In genomic region chrX:13037085-13037484, GRCm38 (mm10) we compare ENCODE assay signal across 21 mouse cellular contexts. TPM values are rescaled to one million over a fixed set of nuclear protein-coding genes. Genes with fewer than 3 reads are reported as not detected.
DNase-seq lines count a peak whose midpoint lies in the region; TF ChIP-seq lines count a peak whose summit lies in the region.
"Had no signal": no experiment of that assay in that cellular context is flagged by ENCODE, and none has a peak within 500 bp of the region (broad histone marks: within the 10 kb centered on the region; RNA-seq: fewer than 3 reads in every experiment).

No protein-coding gene starts in this region.

- 88% methylated on average over 4 of the region's 4 CpGs for WGBS in kidney, adult 2 months

- no peaks in the 10 kb centered on the region for H3K4me1 ChIP-seq in kidney, adult 2 months (ENCODE audit: control insufficient read depth, insufficient read depth, low read length)
- H3K4me1 ChIP-seq: embryonic facial prominence, embryonic 13.5 days; forebrain, embryonic 13.5 days; heart, embryonic 13.5 days; hindbrain, embryonic 15.5 days had no signal

- H3K27me3 ChIP-seq in kidney, adult 2 months (replicated peaks; ENCODE audit: control insufficient read depth, insufficient read depth, low read length) = no peaks in the 10 kb centered on the region
- H3K27me3 ChIP-seq: forebrain, embryonic 13.5 days; Patski had no signal

- peak; percentile 3 for DNase-seq in layer of hippocampus, adult 9-10 months (ENCODE audit: low spot score)
- no peak for DNase-seq in layer of hippocampus, postnatal 25 days (ENCODE audit: extremely low spot score in 1 of 2, low spot score in 1 of 2)
- peak; percentile 82 for DNase-seq in 3T3-L1 (ENCODE audit: low read depth, low spot score)
- peak; percentile 35 for DNase-seq in adipocyte (ENCODE audit: low spot score)
- no peak for DNase-seq in retina, embryonic 14.5 days (ENCODE audit: low spot score)
- DNase-seq in kidney, adult 2 months = no peak
- no peak for DNase-seq in spleen, postnatal 36 days (ENCODE audit: low spot score in 2 of 2)
- DNase-seq: adrenal gland, adult 8-10 months; cerebellum, adult 18-20 months; cerebellum, adult 9-11 months; cerebellum, postnatal 36 days; forebrain, postnatal 0 days; gastrocnemius, postnatal 36 days; heart, adult 11 months; heart, postnatal 36 days had no signal

- no peak for TF ChIP-seq CTCF in kidney, adult 2 months (conservative IDR thresholded peaks at IDR 0.05; ENCODE audit: insufficient read depth, insufficient read length, low read depth, low read length)

- H3K36me3 ChIP-seq in kidney, adult 2 months (ENCODE audit: control insufficient read depth, insufficient read depth, low read length) = no peaks in the 10 kb centered on the region
- H3K36me3 ChIP-seq: embryonic facial prominence, embryonic 13.5 days; G1E; heart, embryonic 13.5 days; hindbrain, embryonic 15.5 days had no signal

- H3K4me3 ChIP-seq in kidney, adult 2 months (ENCODE audit: insufficient read depth, low read depth, low read length) = no peak overlapping the region
- H3K4me3 ChIP-seq: embryonic facial prominence, embryonic 13.5 days; forebrain, embryonic 13.5 days; heart, embryonic 13.5 days; hindbrain, embryonic 15.5 days had no signal

- no peak overlapping the region for H3K27ac ChIP-seq in kidney, adult 2 months (ENCODE audit: insufficient read depth, low read depth, low read length)
- H3K27ac ChIP-seq: embryonic facial prominence, embryonic 13.5 days; forebrain, embryonic 13.5 days; heart, embryonic 13.5 days; hindbrain, embryonic 15.5 days had no signal

- TF ChIP-seq POLR2A in kidney, adult 2 months (IDR thresholded peaks at IDR 0.05; ENCODE audit: low read depth, low read length) = no peak

RNA-seq across cellular contexts. Expression of gene Usp9x, which starts 34.2 kb away (rescaled TPM):
- 100 to 1,000 TPM; 226 to 231 TPM for total RNA-seq in layer of hippocampus, postnatal 25 days (2021)
- polyA plus RNA-seq in kidney, adult 2 months (2012; rRNA removed) = 13.3 and 18.9 TPM in 2 replicates

Comparison
In these comparisons a context has a peak if more than half of its experiments do, and no peak if none do; other contexts are left out.
1. DNase-seq: peak in layer of hippocampus, adult 9-10 months (single experiment), 3T3-L1 (single experiment) and adipocyte (single experiment); none in layer of hippocampus, postnatal 25 days (0 of 2), retina, embryonic 14.5 days (single experiment), kidney, adult 2 months (single experiment) and spleen, postnatal 36 days (0 of 2).